Mouse (Mus musculus): Measurements from ENCODE around the gene Zfp423. TPM values are rescaled to one million over a fixed set of nuclear protein-coding genes. Genes with fewer than 3 reads are reported as not detected.

The Zfp423 gene
- polyA plus RNA-seq, 1 experiment from 2014 or later, result 63.0 TPM

- Histone ChIP-seq H3K4me3 (replicated peaks; ENCODE audit: low read depth, low read length) (no peak overlapping the region), H3K27ac (replicated peaks; ENCODE audit: low read depth, low read length) (peak overlapping the region; percentile 39; the same call in 1 of the 2 replicates), H3K27me3 (ENCODE audit: control insufficient read depth, insufficient read depth, low read length) (no peaks in the 10 kb centered on the region), H3K4me2 (ENCODE audit: low read length) (no peak overlapping the region), H3K36me3 (ENCODE audit: control insufficient read depth, insufficient read depth, low read length) (no peaks in the 10 kb centered on the region), H3K9ac (replicated peaks; ENCODE audit: low read length) (no peak overlapping the region), H3K9me3 (ENCODE audit: control insufficient read depth, low read length) (no peaks in the 10 kb centered on the region), H3K4me1 (ENCODE audit: control insufficient read depth, insufficient read depth, low read length) (peaks cover 17% of the 10 kb centered on the region)
- WGBS, result 56% methylated on average over 5 of the region's 5 CpGs
- DNase-seq (peak; percentile 26), ATAC-seq (ENCODE audit: low FRiP score, low TSS enrichment) (no peak)
These were observed 313.4 kb downstream of the Zfp423 start for GRCm38 (mm10) chr8:87645829-87646483.

GRCm38 (mm10) chr8:87645371-87645770 lies 314.0 kb downstream of the Zfp423 start:
- Histone ChIP-seq H3K9me3 (ENCODE audit: control insufficient read depth, low read length) (no peaks in the 10 kb centered on the region), H3K27me3 (ENCODE audit: control insufficient read depth, insufficient read depth, low read length) (no peaks in the 10 kb centered on the region), H3K4me1 (ENCODE audit: control insufficient read depth, insufficient read depth, low read length) (peaks cover 17% of the 10 kb centered on the region), H3K4me2 (ENCODE audit: low read length) (no peak overlapping the region), H3K9ac (replicated peaks; ENCODE audit: low read length) (no peak overlapping the region), H3K4me3 (replicated peaks; ENCODE audit: low read depth, low read length) (no peak overlapping the region), H3K36me3 (ENCODE audit: control insufficient read depth, insufficient read depth, low read length) (no peaks in the 10 kb centered on the region), H3K27ac (replicated peaks; ENCODE audit: low read depth, low read length) (peak overlapping the region; percentile 72)
- ATAC-seq (ENCODE audit: low FRiP score, low TSS enrichment), result no peak
- peak; percentile 78 for DNase-seq
- WGBS, result 18% methylated on average over 6 of the region's 6 CpGs

DNA sequence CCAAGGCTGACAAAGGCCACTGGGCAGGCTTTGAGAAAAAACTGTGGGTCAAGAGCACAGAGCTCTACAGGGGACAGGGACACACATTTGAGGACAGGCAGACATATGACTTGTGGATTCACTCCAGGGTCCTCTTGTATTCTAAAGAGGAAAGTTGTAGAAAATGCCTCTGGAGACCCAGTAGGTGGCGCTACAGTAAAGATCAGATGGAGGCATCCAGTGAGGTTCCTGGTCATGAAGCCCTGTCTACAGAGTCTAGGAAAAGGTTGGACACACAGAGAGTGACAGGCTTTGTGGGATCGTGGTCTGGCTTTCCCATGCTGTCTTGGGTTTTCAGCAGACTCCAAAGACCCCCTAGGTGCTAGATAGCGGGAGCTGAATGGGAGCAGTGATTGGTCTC lies 318.5 kb downstream of the Zfp423 start:
- H3K9ac ChIP-seq (replicated peaks; ENCODE audit: low read length), result no peak overlapping the region
- no peak overlapping the region for H3K27ac ChIP-seq (replicated peaks; ENCODE audit: low read depth, low read length)
- H3K4me2 ChIP-seq (ENCODE audit: low read length), result no peak overlapping the region
- no peaks in the 10 kb centered on the region for H3K27me3 ChIP-seq (ENCODE audit: control insufficient read depth, insufficient read depth, low read length)
- DNase-seq, result peak; percentile 64
- H3K4me1 ChIP-seq (ENCODE audit: control insufficient read depth, insufficient read depth, low read length), result peaks cover 17% of the 10 kb centered on the region
- H3K4me3 ChIP-seq (replicated peaks; ENCODE audit: low read depth, low read length), result no peak overlapping the region
- WGBS, result 28% methylated on average over 3 of the region's 3 CpGs
- no peaks in the 10 kb centered on the region for H3K36me3 ChIP-seq (ENCODE audit: control insufficient read depth, insufficient read depth, low read length)
- no peak for ATAC-seq (ENCODE audit: low FRiP score, low TSS enrichment)
- H3K9me3 ChIP-seq (ENCODE audit: control insufficient read depth, low read length), result no peaks in the 10 kb centered on the region

GRCm38 (mm10) chr8:87636226-87636742 lies 323.1 kb downstream of the Zfp423 start:
- Histone ChIP-seq H3K27me3 (ENCODE audit: control insufficient read depth, insufficient read depth, low read length) (no peaks in the 10 kb centered on the region), H3K9me3 (ENCODE audit: control insufficient read depth, low read length) (no peaks in the 10 kb centered on the region), H3K4me2 (ENCODE audit: low read length) (no peak overlapping the region), H3K36me3 (ENCODE audit: control insufficient read depth, insufficient read depth, low read length) (no peaks in the 10 kb centered on the region), H3K4me1 (ENCODE audit: control insufficient read depth, insufficient read depth, low read length) (no peaks in the 10 kb centered on the region), H3K9ac (replicated peaks; ENCODE audit: low read length) (no peak overlapping the region), H3K27ac (replicated peaks; ENCODE audit: low read depth, low read length) (no peak overlapping the region), H3K4me3 (replicated peaks; ENCODE audit: low read depth, low read length) (no peak overlapping the region)
- DNase-seq (no peak), ATAC-seq (ENCODE audit: low FRiP score, low TSS enrichment) (no peak)
- 78% methylated on average over 11 of the region's 11 CpGs for WGBS

DNA sequence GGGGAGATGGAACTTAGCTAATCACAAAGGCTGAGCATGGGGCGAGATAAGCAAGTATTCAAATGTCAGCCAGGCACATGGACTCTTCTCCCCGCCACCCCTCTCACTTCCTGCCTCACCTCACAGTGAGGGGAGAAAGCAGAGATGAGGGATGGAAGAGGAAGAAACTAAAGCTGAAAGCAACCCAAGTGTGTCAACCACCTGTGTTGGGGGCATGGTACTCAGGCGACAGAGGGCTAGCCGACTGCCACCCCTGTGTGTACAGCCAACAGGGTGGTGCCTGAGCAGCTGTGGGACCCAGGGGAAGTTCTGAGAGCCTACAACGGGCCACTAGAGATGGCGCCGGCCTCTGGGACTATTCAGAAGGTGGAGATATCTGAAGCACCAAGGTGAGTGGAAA lies 327.6 kb downstream of the Zfp423 start:
- Histone ChIP-seq H3K4me2 (ENCODE audit: low read length) (no peak overlapping the region), H3K9ac (replicated peaks; ENCODE audit: low read length) (no peak overlapping the region), H3K4me3 (replicated peaks; ENCODE audit: low read depth, low read length) (no peak overlapping the region), H3K27ac (replicated peaks; ENCODE audit: low read depth, low read length) (no peak overlapping the region), H3K4me1 (ENCODE audit: control insufficient read depth, insufficient read depth, low read length) (no peaks in the 10 kb centered on the region), H3K36me3 (ENCODE audit: control insufficient read depth, insufficient read depth, low read length) (no peaks in the 10 kb centered on the region), H3K9me3 (ENCODE audit: control insufficient read depth, low read length) (no peaks in the 10 kb centered on the region), H3K27me3 (ENCODE audit: control insufficient read depth, insufficient read depth, low read length) (no peaks in the 10 kb centered on the region)
- DNase-seq, result no peak
- WGBS, result 93% methylated on average over 7 of the region's 7 CpGs
- ATAC-seq (ENCODE audit: low FRiP score, low TSS enrichment), result no peak

- Histone ChIP-seq H3K4me2 (ENCODE audit: low read length) (no peak overlapping the region), H3K27ac (replicated peaks; ENCODE audit: low read depth, low read length) (no peak overlapping the region), H3K27me3 (ENCODE audit: control insufficient read depth, insufficient read depth, low read length) (no peaks in the 10 kb centered on the region), H3K4me3 (replicated peaks; ENCODE audit: low read depth, low read length) (no peak overlapping the region), H3K9ac (replicated peaks; ENCODE audit: low read length) (no peak overlapping the region), H3K4me1 (ENCODE audit: control insufficient read depth, insufficient read depth, low read length) (no peaks in the 10 kb centered on the region), H3K9me3 (ENCODE audit: control insufficient read depth, low read length) (no peaks in the 10 kb centered on the region), H3K36me3 (ENCODE audit: control insufficient read depth, insufficient read depth, low read length) (no peaks in the 10 kb centered on the region)
- no peak for ATAC-seq (ENCODE audit: low FRiP score, low TSS enrichment)
- no peak for DNase-seq
- WGBS, result 53% methylated on average over 6 of the region's 6 CpGs
These were observed 329.7 kb downstream of the Zfp423 start for GRCm38 (mm10) chr8:87629656-87630055.

DNA sequence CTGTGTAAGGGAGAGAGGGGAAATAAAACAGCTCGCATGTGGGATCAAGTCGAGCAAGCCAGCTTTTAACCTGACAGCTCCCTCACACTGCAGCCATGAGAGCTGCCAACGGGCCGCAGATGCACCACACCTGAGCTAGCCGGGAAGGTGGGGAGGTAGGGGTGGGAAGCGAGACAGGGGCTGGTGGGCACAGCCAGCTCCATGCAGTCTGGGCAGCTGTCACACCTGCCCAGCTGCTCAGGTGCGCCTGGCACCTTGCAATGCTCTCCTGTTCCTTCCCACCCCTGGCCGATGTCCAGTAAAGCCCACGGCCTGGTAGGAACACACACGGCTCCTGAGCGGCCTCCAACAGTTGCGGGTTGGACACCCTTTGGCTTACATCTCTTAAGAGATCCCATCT lies 338.2 kb downstream of the Zfp423 start:
- no peak for DNase-seq
- Histone ChIP-seq H3K27ac (replicated peaks; ENCODE audit: low read depth, low read length) (no peak overlapping the region), H3K4me2 (ENCODE audit: low read length) (no peak overlapping the region), H3K4me3 (replicated peaks; ENCODE audit: low read depth, low read length) (no peak overlapping the region), H3K4me1 (ENCODE audit: control insufficient read depth, insufficient read depth, low read length) (no peaks in the 10 kb centered on the region; the same call in 1 of the 2 replicates), H3K9me3 (ENCODE audit: control insufficient read depth, low read length) (no peaks in the 10 kb centered on the region), H3K9ac (replicated peaks; ENCODE audit: low read length) (no peak overlapping the region), H3K27me3 (ENCODE audit: control insufficient read depth, insufficient read depth, low read length) (no peaks in the 10 kb centered on the region), H3K36me3 (ENCODE audit: control insufficient read depth, insufficient read depth, low read length) (no peaks in the 10 kb centered on the region)
- no peak for ATAC-seq (ENCODE audit: low FRiP score, low TSS enrichment)
- WGBS, result 84% methylated on average over 12 of the region's 12 CpGs

DNA sequence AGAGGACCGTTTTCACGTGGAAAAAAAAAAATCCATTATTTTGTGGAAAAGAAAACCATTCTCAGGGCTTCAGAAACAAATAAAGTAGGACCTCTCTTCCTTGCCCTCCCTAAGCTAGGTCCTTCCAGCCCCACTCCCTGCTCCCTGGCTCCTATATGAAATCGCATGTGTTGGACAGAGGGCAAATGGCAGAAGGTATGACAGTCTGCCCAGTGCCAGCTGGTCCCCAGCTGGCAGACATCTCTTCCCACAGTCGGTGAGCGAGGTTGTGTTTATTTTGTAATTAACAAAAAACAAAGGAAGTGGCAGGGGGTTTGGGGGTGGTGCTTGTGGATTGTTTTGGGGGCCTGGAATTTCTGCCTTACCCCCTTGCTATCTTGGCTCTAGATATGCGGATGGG lies 339.2 kb downstream of the Zfp423 start:
- Histone ChIP-seq H3K36me3 (ENCODE audit: control insufficient read depth, insufficient read depth, low read length) (no peaks in the 10 kb centered on the region), H3K4me2 (ENCODE audit: low read length) (no peak overlapping the region), H3K4me1 (ENCODE audit: control insufficient read depth, insufficient read depth, low read length) (peaks cover 6% of the 10 kb centered on the region; the same call in 1 of the 2 replicates), H3K27me3 (ENCODE audit: control insufficient read depth, insufficient read depth, low read length) (no peaks in the 10 kb centered on the region), H3K9me3 (ENCODE audit: control insufficient read depth, low read length) (no peaks in the 10 kb centered on the region), H3K9ac (replicated peaks; ENCODE audit: low read length) (no peak overlapping the region), H3K27ac (replicated peaks; ENCODE audit: low read depth, low read length) (no peak overlapping the region; the same call in 1 of the 2 replicates), H3K4me3 (replicated peaks; ENCODE audit: low read depth, low read length) (no peak overlapping the region)
- DNase-seq, result no peak
- ATAC-seq (ENCODE audit: low FRiP score, low TSS enrichment), result no peak
- 75% methylated on average over 6 of the region's 6 CpGs for WGBS

DNA sequence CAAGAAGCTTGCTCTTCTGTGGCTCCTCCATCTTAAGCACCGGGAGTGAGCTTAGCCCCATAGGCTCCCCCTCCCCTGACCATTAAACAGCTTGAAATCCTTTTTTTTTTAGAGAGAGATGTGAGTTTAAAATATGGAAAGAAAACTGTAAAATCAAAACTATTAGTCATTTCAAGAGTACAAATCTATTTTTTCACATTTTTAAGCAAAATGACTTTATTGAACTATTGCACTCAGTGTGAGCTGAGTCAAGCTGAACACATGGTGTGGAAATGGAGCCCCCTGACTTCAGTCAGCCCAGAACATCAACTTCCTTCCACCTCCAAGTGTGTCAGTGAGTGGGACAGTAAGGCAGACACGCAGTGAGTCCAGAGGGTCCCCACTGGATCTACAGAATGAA lies 339.9 kb downstream of the Zfp423 start:
- Histone ChIP-seq H3K4me3 (replicated peaks; ENCODE audit: low read depth, low read length) (no peak overlapping the region), H3K27me3 (ENCODE audit: control insufficient read depth, insufficient read depth, low read length) (no peaks in the 10 kb centered on the region), H3K9ac (replicated peaks; ENCODE audit: low read length) (no peak overlapping the region), H3K9me3 (ENCODE audit: control insufficient read depth, low read length) (no peaks in the 10 kb centered on the region), H3K36me3 (ENCODE audit: control insufficient read depth, insufficient read depth, low read length) (no peaks in the 10 kb centered on the region), H3K4me2 (ENCODE audit: low read length) (no peak overlapping the region), H3K4me1 (ENCODE audit: control insufficient read depth, insufficient read depth, low read length) (peaks cover 12% of the 10 kb centered on the region; the same call in 1 of the 2 replicates), H3K27ac (replicated peaks; ENCODE audit: low read depth, low read length) (0 out of 2 replicates have a peak overlapping the region, but pooled peaks have one; percentile 9)
- ATAC-seq (ENCODE audit: low FRiP score, low TSS enrichment), result no peak
- no peak for DNase-seq
- WGBS, result 67% methylated on average over 2 of the region's 2 CpGs

Measured in midbrain, embryonic 14.5 days (tissue).